Mouse (Mus musculus): ENCODE measurements at regions not wholly inside any gene's neighbourhood (a gene's known extent, or its start where the extent isn't known, plus 50 kb on each side); places are given as distances from the start of the nearest gene placed in this dataset.
A peak's percentile ranks its signal among the peaks of the same experiment; 100 is the strongest.

DNA sequence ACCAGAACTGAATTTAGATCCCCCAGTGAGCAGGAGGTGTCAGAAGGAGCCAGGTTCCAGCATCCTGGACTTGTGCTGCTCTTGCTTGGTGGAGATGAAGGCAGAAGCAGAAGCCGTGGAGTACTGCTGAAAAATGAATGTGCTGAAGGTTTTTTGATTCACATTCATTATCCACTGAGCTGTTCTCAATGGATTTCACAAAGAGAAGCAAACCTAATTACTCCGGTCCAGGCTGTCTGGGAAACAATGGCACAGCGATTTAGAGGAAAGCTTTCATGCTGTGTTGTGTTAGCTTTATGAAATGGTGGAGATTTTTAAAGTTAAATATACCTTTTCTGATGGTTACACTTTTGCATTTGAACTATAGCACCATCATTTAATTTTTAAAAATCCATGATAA lies 535.3 kb upstream of the Adgrl3 start:
- no peak for DNase-seq

DNA sequence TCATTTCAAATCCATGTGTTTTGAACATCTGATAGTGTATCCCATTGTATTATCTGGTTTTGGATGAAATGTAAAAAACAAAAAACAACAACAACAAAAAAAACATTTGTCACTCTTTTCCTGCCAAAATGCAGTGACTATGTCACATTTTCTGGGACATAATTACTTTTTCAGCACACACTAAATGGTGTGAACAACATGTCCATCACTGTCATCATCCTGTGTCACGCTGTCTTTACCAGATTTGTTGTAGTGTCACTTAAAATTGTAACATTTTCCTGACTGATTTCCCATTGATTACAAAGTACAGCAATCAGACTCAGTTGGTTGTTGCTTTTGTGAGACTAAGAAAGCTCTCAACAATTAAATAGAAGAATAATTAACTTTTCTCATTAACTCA lies 531.6 kb upstream of the Adgrl3 start:
- no peak for DNase-seq

GRCm38 (mm10) chr5:80508672-80509071 lies 511.3 kb upstream of the Adgrl3 start:
- DNase-seq, result peak; percentile 88 to 89

GRCm38 (mm10) chr5:80539997-80540396 lies 479.9 kb upstream of the Adgrl3 start:
- no peak for DNase-seq

DNA sequence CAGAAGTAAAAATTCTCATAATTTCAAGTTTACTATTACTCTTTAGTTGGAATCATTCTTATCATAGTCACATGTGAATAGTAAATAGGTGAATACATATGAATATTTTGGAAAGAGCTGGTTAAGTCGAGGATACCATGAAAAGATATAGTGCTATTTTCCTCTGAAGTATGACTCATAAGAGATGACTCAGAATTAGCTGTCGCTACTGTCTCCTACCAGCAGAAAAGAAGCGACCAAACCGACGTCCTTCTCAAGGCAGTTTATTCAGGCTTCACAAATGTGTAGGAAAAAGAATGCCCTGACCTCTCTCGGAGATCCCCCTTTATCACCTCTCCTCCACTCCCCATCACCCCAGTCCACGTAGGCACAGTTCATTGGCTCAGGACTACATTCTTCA lies 468.3 kb upstream of the Adgrl3 start:
- no peak for DNase-seq

DNA sequence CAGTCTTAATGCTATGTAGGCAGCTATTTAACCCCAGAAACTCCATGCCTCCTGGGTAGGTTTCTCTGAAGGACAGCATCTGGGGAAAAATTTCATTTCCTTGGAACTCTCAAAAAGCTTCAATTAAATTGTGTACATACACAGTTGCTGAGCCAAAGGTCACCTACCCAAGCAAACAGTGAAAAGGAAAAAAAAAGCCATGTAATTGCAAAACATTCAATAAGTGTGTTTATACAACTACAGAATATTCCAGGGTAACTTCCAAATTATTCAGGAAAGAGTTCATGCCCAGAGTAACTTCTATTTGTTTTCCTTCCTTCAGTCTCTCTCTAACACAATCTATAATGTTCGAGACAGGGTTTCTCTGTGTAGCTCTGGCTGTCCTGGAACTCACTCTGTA lies 441.2 kb upstream of the Adgrl3 start:
- DNase-seq, result no peak

DNA sequence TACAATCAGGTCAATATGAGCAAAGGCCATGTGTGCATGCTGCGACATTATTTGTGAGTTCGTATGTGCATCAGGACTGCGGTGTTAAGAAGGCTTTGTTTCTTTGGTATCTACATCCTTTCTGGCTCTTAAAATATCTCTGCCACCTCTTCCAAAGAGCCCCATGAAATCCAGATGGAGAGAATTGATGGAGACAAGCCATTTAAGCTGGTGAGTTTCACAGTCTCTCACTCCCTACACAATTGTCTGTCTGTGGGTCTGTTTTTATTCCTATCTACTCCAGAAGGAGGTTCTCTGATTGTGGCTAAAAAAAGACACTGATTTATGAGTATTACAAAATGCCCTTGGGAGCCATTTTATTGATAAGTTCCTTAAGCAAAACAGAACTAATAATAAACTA lies 408.4 kb upstream of the Adgrl3 start:
- DNase-seq, result no peak

DNA sequence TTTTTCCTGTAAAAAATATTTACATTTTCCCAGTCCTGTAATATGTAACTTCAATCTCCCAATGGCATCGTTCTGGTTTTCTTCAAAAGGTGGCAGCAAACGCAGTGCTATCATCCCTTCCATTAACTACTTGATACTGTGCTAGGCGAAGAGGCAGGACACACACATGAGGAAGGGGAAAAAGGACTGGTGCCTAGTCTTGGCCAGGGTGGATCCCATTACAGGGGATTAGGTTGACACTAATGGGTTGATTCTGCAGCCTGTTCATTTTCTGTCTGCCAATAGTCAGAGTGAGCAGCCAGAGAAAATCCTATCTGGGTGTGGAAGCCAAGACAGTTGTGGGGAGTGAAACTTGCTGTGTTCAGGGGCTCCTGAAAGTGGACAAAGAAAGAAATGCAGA lies 392.7 kb upstream of the Adgrl3 start:
- peak; percentile 24 to 46 for DNase-seq

DNA sequence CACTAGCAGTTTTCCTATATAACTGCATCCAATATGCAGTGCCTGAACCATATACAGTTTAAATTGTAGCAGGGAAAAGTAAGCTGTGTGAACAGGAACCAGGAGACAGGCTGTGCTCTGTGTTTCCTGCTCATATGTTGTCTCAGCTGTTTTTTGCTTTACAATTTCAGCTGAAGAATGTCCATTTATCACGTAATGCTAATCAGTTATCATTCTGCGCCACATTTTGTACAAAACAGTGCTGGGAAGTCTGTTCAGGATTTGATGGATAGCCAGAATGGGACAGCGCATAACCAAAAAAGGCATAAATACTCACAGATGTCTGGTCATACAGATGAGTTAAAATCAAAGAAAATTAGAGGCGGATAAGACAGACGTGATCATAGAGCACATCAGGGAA lies 360.9 kb upstream of the Adgrl3 start:
- no peak for DNase-seq

GRCm38 (mm10) chr5:80659530-80659929 lies 360.4 kb upstream of the Adgrl3 start:
- no peak for DNase-seq

- no peak for DNase-seq
Measured at GRCm38 (mm10) chr5:80670258-80670947, 349.5 kb upstream of the Adgrl3 start.

DNA sequence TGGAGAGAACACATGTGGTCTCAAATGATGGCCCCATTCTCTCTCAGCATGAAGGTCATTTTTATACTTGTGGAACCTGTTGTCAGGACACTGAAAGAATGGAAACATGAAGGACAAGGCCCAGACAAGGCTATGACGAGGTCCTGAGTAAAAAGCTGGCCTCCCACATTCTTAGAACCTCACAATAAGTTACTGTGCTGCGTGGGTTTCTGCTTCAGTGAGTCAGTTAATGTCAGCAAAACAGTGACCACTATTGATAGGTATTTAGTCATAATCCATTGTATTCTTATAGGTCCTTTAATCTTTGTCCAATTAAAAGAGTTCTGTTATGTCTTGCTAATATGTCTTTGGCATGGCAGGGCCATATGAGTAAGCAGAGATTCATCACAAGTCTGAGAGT lies 336.5 kb upstream of the Adgrl3 start:
- DNase-seq, result no peak

GRCm38 (mm10) chr5:80700848-80701247 lies 319.1 kb upstream of the Adgrl3 start:
- peak; percentile 24 to 47 for DNase-seq

GRCm38 (mm10) chr5:80704732-80705131 lies 315.2 kb upstream of the Adgrl3 start:
- DNase-seq, result no peak

- no peak for DNase-seq
Measured at GRCm38 (mm10) chr5:80706645-80707056, 313.3 kb upstream of the Adgrl3 start.
